Mouse (Mus musculus): Measurements from ENCODE around the gene Slc16a6.

Slc16a6 gene

DNA sequence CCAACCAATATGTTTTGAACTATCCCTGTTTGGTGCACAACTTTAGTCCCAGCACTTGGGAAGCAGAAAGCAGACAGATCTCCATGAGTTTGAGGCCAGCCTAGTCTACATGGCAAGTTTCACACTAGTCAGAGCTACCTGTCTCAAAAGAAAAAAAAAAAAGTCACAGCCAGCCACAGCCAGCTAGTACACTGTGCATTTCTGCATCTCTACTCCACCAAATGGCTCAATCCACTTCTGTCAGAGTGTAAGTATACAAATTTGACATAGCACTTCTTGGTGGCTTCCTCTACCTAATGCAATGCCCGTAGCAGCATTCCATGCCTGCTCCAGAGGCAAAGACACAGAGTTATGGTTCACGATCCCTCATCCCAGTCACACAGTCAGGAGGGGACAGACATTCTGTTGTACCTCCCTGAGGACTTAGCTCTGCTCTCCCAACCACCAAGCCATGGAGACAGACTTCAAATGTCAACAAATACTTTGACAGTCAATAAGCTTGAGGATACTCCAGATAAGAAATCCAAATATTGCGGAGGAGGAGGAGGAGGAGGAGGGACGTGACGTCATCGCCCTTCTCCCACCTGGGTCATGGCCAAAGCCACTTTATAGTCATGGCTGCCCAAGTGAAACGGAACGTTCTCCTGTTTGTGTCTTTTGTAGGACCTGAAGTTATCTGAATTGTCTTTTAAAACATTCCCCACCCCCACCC is 56.5 kb downstream of the Slc16a6 start:
- no peak for DNase-seq (ENCODE audit: low spot score in 2 of 2)

GRCm38 (mm10) chr11:109414802-109415201 is 58.6 kb downstream of the Slc16a6 start:
- no peak for DNase-seq (ENCODE audit: low spot score in 2 of 2)

GRCm38 (mm10) chr11:109413617-109414016 is 59.8 kb downstream of the Slc16a6 start, which contains the start of gene 9930022D16Rik:
TSS of gene 9930022D16Rik (plus strand) at chr11:109413917.
- DNase-seq (ENCODE audit: low spot score in 2 of 2), result no peak

GRCm38 (mm10) chr11:109410197-109410980 is 63.0 kb downstream of the Slc16a6 start:
- DNase-seq (ENCODE audit: low spot score in 2 of 2), result no peak

DNA sequence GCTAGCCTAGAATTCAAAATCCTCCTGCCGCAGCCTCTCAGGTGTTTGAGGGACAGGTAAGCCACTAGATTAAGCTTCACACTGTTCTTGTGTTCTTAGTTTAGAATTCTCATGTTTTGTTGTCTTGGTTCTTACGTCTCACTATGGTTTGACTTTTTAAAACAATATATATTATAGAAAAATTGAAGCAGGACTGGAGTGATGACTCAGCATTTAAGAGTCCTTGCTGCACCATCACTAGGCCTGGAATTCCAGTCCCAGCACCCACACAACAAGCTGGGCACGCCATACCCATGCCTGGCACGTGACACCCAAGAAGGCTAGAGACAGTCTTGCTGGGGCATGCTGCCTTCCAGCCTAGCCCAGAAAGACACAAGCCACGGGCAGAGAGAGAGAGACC is 67.0 kb downstream of the Slc16a6 start:
- no peak for DNase-seq (ENCODE audit: low spot score in 2 of 2)
